Mouse (Mus musculus): ENCODE data around the gene P2ry2. TPM values are rescaled to one million over a fixed set of nuclear protein-coding genes. Genes with fewer than 3 reads are reported as not detected.

P2ry2 gene
- polyA plus RNA-seq, 1 experiment, result 2.4 TPM

GRCm38 (mm10) chr7:100952686-100953085 is 60.0 kb downstream of the P2ry2 start:
- Histone ChIP-seq H3K4me1 (ENCODE audit: control insufficient read depth, insufficient read depth, low read length) (no peaks in the 10 kb centered on the region), H3K27ac (ENCODE audit: insufficient read depth, low read length) (no peak overlapping the region), H3K4me3 (ENCODE audit: insufficient read depth, low read length) (no peak overlapping the region)
- TF ChIP-seq CTCF (IDR thresholded peaks at IDR 0.05; ENCODE audit: borderline replicate concordance, insufficient read depth, low read length) (no peak), POLR2A (IDR thresholded peaks at IDR 0.05; ENCODE audit: low read depth, low read length) (no peak)

GRCm38 (mm10) chr7:100951903-100952302 is 60.8 kb downstream of the P2ry2 start:
- no peak overlapping the region for H3K27ac ChIP-seq (ENCODE audit: insufficient read depth, low read length)
- H3K4me1 ChIP-seq (ENCODE audit: control insufficient read depth, insufficient read depth, low read length), result no peaks in the 10 kb centered on the region
- no peak for TF ChIP-seq POLR2A (IDR thresholded peaks at IDR 0.05; ENCODE audit: low read depth, low read length)
- TF ChIP-seq CTCF (IDR thresholded peaks at IDR 0.05; ENCODE audit: borderline replicate concordance, insufficient read depth, low read length), result no peak
- H3K4me3 ChIP-seq (ENCODE audit: insufficient read depth, low read length), result no peak overlapping the region

GRCm38 (mm10) chr7:100950481-100951010 is 62.1 kb downstream of the P2ry2 start:
- no peak for TF ChIP-seq CTCF (IDR thresholded peaks at IDR 0.05; ENCODE audit: borderline replicate concordance, insufficient read depth, low read length)
- TF ChIP-seq POLR2A (IDR thresholded peaks at IDR 0.05; ENCODE audit: low read depth, low read length), result no peak
- Histone ChIP-seq H3K27ac (ENCODE audit: insufficient read depth, low read length) (no peak overlapping the region), H3K4me1 (ENCODE audit: control insufficient read depth, insufficient read depth, low read length) (no peaks in the 10 kb centered on the region), H3K4me3 (ENCODE audit: insufficient read depth, low read length) (no peak overlapping the region)

- TF ChIP-seq POLR2A (IDR thresholded peaks at IDR 0.05; ENCODE audit: low read depth, low read length), result no peak
- no peak for TF ChIP-seq CTCF (IDR thresholded peaks at IDR 0.05; ENCODE audit: borderline replicate concordance, insufficient read depth, low read length)
- H3K27ac ChIP-seq (ENCODE audit: insufficient read depth, low read length), result no peak overlapping the region
- no peaks in the 10 kb centered on the region for H3K4me1 ChIP-seq (ENCODE audit: control insufficient read depth, insufficient read depth, low read length)
- H3K4me3 ChIP-seq (ENCODE audit: insufficient read depth, low read length), result no peak overlapping the region
Measured at GRCm38 (mm10) chr7:100950031-100950430, 62.6 kb downstream of the P2ry2 start.

Other genes starting within 250 kb of the P2ry2 start
- gene Relt, start 149.4 kb downstream of the P2ry2 start, polyA plus RNA-seq (2011; ENCODE audit: insufficient read length, low read depth, missing spikeins), result 4.6 and 7.4 TPM in 2 replicates
- 43.1 and 54.8 TPM in 2 replicates for gene Arhgef17, start 80.8 kb downstream of the P2ry2 start, polyA plus RNA-seq (2011; ENCODE audit: insufficient read length, low read depth, missing spikeins)
- gene P2ry6, start 38.2 kb downstream of the P2ry2 start, polyA plus RNA-seq (2011; ENCODE audit: insufficient read length, low read depth, missing spikeins), result 1.4 and 1.6 TPM in 2 replicates
- gene Fchsd2, start 80.0 kb upstream of the P2ry2 start, polyA plus RNA-seq (2011; ENCODE audit: insufficient read length, low read depth, missing spikeins), result 29.0 and 30.3 TPM in 2 replicates